14 mouse cellular contexts compared by ENCODE assay signal in the genomic region with DNA sequence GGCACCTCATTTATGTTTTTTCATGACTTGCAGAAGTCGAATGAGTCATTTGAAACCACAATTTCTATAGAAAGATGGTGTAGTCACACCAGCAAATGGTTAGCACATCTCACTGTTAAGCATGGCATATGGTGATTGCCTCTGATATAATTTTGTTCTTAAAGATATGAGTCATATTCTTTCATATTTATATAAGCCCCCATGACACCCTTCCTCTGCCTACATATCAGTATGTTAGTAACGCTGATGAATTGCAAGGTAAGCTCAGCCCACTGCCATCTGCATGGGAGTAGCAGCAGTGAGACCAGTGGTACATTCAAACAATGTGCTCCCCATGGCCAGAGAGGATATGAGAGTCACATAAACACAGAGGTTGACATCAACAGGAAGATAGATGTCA.
DNase-seq lines count a peak whose midpoint lies in the region; ATAC-seq and TF ChIP-seq lines count a peak whose summit lies in the region.
"Had no signal": no experiment of that assay in that cellular context is flagged by ENCODE, and none has a peak within 500 bp of the region (broad histone marks: within the 10 kb centered on the region; RNA-seq: fewer than 3 reads in every experiment).

No protein-coding gene starts in this region.

- H3K27me3 ChIP-seq in lung, embryonic 15.5 days, result no peaks in the 10 kb centered on the region
- H3K27me3 ChIP-seq in hindbrain, embryonic 11.5 days (ENCODE audit: control insufficient read depth, insufficient read depth, low read length), result no peaks in the 10 kb centered on the region
- H3K27me3 ChIP-seq: hindbrain, embryonic 13.5 days had no signal

- TF ChIP-seq POLR2A in lung, adult 2 months (IDR thresholded peaks at IDR 0.05; ENCODE audit: borderline replicate concordance, extremely low read depth, low read depth, low read length), result no peak

- no peaks in the 10 kb centered on the region for H3K9me3 ChIP-seq in lung, embryonic 15.5 days
- no peaks in the 10 kb centered on the region for H3K9me3 ChIP-seq in hindbrain, embryonic 11.5 days (ENCODE audit: control insufficient read depth, low read length)
- H3K9me3 ChIP-seq: hindbrain, embryonic 13.5 days had no signal

- no peaks in the 10 kb centered on the region for H3K4me1 ChIP-seq in lung, embryonic 15.5 days
- H3K4me1 ChIP-seq in lung, adult 2 months (ENCODE audit: control insufficient read depth, insufficient read depth, low read length), result no peaks in the 10 kb centered on the region; the same call in 1 of the 2 replicates
- H3K4me1 ChIP-seq in hindbrain, embryonic 11.5 days (replicated peaks; ENCODE audit: control insufficient read depth, insufficient read depth, low read length), result no peaks in the 10 kb centered on the region
- H3K4me1 ChIP-seq: hindbrain, embryonic 13.5 days had no signal

- DNase-seq in lung, adult 2 months, result no peak
- peak; percentile 90 for DNase-seq in 416B (ENCODE audit: low read depth)
- DNase-seq in left cerebral cortex, postnatal 25 days (ENCODE audit: low spot score in 2 of 2), result peak; percentile 26 to 90
- no peak for DNase-seq in hindbrain, embryonic 11.5 days (ENCODE audit: low spot score)
- DNase-seq in gastrocnemius, adult 18-20 months (ENCODE audit: low spot score), result no peak
- DNase-seq: adrenal gland, adult 8-10 months; cerebellum, adult 11-12 months; cerebellum, postnatal 25 days; heart, adult 2 months; thymus, adult 18-20 months had no signal

- no peak overlapping the region for H3K27ac ChIP-seq in lung, embryonic 15.5 days
- no peak overlapping the region for H3K27ac ChIP-seq in hindbrain, embryonic 11.5 days (ENCODE audit: low read depth, low read length)
- H3K27ac ChIP-seq: heart, adult 2 months; hindbrain, embryonic 13.5 days had no signal

- WGBS in lung, embryonic 15.5 days, result 76% methylated on average over 2 of the region's 2 CpGs
- WGBS in lung, adult 2 months, result 59% methylated on average over 2 of the region's 2 CpGs
- 85% methylated on average over 2 of the region's 2 CpGs for WGBS in hindbrain, embryonic 11.5 days

- TF ChIP-seq CTCF in lung, adult 2 months (IDR thresholded peaks at IDR 0.05; ENCODE audit: insufficient read depth, low read length), result no peak

- peak; percentile 11; the same call in 1 of the 2 replicates for ATAC-seq in lung, embryonic 15.5 days (ENCODE audit: borderline replicate concordance, extremely low read depth, low FRiP score, low TSS enrichment)
- ATAC-seq in activated CD4-positive, CD25-positive, alpha-beta regulatory T cell, adult 4 months, result peak; percentile 19
- no peak for ATAC-seq in hindbrain, embryonic 11.5 days (ENCODE audit: low FRiP score)
- ATAC-seq: intestine, postnatal 0 days had no signal

- no peak overlapping the region for H3K4me3 ChIP-seq in lung, embryonic 15.5 days
- no peak overlapping the region for H3K4me3 ChIP-seq in lung, adult 2 months (replicated peaks; ENCODE audit: extremely low read depth, low read depth, low read length)
- H3K4me3 ChIP-seq in hindbrain, embryonic 11.5 days (ENCODE audit: low read depth, low read length), result no peak overlapping the region
- H3K4me3 ChIP-seq: heart, adult 2 months; hindbrain, embryonic 13.5 days had no signal

- intact Hi-C loops in left cerebral cortex, postnatal 25 days (cut with DNase I), result loop anchor here (1.0 to 10.0 kb wide), 2 partner anchors 37 to 189 kb away; no protein-coding TSS in a partner anchor

- H3K36me3 ChIP-seq in lung, embryonic 15.5 days, result no peaks in the 10 kb centered on the region
- H3K36me3 ChIP-seq in hindbrain, embryonic 11.5 days (ENCODE audit: control insufficient read depth, insufficient read depth, low read length), result no peaks in the 10 kb centered on the region
- H3K36me3 ChIP-seq: hindbrain, embryonic 13.5 days had no signal

- H3K9ac ChIP-seq in lung, embryonic 15.5 days, result no peak overlapping the region
- H3K9ac ChIP-seq in hindbrain, embryonic 11.5 days (ENCODE audit: low read depth, low read length), result no peak overlapping the region
- H3K9ac ChIP-seq: hindbrain, embryonic 13.5 days had no signal

- no peak overlapping the region for H3K4me2 ChIP-seq in lung, embryonic 15.5 days
- H3K4me2 ChIP-seq in hindbrain, embryonic 11.5 days (replicated peaks; ENCODE audit: low read depth, low read length), result no peak overlapping the region
- H3K4me2 ChIP-seq: hindbrain, embryonic 13.5 days had no signal

Comparison
In these comparisons a context has a peak if more than half of its experiments do, and no peak if none do; other contexts are left out.
1. DNase-seq: peak in 416B (single experiment) and left cerebral cortex, postnatal 25 days (2 of 2); none in lung, adult 2 months (single experiment), hindbrain, embryonic 11.5 days (single experiment) and gastrocnemius, adult 18-20 months (single experiment).